Mouse (Mus musculus): ENCODE measurements around the gene Celf5.

The Celf5 gene

DNA sequence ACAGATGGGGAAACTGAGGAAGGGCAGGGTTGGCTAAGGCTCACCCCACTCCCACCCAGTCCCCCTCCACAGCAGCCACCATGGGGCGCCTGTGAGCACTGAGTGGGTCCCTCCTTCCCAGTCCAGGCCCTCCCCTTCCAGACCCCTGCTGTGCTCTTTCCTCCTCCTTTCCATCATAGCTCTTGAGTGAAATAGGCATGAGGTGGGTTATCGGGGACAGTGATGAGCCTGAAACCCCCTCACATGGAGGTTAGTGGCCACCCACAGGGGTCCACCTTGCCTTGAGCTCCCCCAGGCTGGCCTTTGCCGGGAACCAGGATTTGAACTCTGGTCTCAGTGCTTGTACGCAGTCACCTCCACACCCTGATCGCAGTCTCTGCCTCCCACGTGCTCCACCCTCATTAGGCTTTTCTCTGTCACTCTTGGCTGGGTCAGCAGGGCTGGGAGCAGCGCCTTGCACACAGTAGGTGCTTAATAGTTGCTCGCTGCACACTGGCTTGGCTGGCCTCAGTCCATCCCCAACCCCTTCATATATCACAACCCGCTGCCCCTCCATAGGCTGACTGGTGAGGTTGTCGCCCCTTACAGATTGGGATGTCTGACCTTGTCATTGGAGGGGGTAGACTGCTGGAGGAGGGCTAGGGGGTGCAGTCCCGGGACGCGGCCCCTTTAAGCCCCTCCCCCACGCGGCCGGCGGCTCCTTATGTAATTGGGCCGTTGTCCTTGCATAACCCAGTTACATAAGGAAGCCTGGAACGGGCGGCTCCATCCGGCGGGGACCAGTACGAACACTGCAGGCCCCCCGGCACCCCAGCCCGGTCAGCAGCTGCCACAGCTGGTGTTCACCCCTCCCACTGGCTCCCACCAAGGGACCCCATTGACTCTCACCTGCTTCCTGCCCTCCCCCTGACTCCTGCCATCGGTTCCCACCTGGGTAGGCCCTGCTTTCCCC lies 68.9 kb downstream of the Celf5 start:
- DNase-seq (ENCODE audit: low spot score in 2 of 2) = no peak

DNA sequence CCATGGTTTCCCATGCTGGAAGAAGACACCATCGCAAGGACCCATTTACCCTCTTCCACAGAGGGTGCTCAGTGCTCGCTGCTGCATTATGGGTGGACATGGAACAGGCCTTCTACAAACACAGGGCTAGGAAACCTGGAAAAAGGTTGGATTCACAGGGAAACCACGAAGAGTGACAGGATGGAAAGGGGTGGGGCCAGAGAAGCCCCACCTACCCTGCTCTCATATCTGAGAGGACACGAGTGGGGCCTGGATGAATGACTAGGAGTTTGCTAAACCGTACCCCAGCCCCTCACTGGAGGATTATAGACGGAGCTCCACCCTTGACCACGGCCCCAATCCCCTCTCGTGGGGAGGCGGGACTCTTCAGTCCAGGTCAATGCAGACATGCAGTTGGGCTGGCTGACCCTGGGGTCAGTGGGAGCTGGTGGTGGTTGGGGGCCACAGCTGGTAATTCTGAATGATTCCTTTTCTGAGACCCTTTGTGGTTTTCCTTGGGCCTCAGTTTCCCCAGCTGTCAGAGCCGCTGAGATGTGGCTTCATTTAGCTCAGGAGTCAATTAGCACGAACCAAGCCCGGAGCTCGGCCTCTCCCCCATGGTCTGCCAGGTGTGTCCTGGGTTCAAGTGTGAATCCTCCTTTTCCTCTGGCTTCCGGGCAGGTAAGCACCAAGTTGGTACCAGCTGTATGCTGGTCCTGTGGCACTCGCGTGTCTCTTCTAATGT lies 69.8 kb downstream of the Celf5 start:
- no peak for DNase-seq (ENCODE audit: low spot score in 2 of 2)

DNA sequence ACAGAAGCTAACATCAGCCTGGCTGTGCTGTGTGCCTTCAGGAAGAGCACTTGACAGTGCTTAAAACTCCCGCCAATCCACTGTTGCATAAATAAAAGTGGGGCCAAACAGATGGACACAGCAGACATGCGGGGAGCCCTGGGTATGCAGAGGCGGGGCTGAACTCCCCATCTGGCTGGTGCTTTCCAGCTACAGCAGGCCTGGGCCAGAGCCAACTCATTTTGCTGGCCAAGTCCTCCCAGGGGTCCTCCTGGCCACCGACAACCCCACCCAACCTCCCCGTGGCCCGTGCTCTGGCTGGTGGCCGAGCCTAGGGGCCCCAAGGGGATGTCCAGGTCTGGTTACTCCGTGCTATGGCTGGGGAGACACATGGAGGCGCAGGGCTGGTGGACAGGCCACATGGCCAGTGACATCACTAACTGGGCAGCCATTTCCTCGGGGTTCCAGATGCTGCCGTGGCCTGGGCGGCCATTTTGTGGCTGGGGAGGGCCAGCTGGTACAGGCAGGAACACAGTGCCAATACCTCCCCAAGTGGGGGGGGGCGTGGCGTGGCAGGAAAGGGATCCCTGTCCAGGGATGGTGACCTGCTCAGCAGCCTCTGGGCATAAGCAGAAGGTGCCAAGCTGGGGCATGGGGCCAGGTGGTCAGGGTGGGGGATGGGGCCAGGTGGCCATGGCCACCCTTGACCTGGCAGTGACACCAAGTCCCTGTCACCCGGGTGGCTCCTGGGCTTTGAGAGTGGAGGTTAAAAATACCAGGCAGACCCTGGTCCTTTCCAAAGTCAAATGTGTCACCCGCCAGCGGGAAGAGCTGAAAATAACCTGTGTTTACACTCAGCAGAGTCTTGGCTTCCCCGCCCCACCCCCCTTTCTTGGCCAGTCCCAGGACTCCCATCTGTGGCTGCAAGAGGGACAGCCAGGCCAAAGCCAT lies 70.8 kb downstream of the Celf5 start:
- no peak for DNase-seq (ENCODE audit: low spot score in 2 of 2)

DNA sequence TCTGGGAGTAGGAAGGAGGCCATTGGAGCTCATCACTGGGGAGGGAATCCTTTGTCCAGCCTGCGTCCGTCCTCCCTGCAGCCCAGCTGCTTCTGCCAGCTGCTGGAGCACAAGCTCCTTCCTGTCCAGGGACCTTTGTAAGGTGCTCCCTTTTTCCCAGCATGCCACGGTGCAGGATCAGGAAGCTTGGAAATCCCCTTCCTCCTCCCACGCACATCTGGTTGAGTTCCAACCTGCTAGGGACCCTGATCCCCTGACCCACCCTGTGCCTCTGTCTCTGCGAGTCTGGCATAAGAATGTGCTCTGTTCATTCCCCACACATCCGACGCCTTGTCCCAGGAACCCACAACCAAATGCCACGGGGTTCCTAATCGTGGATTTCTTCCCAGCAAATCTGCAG lies 71.5 kb downstream of the Celf5 start:
- DNase-seq (ENCODE audit: low spot score in 2 of 2) = no peak

DNA sequence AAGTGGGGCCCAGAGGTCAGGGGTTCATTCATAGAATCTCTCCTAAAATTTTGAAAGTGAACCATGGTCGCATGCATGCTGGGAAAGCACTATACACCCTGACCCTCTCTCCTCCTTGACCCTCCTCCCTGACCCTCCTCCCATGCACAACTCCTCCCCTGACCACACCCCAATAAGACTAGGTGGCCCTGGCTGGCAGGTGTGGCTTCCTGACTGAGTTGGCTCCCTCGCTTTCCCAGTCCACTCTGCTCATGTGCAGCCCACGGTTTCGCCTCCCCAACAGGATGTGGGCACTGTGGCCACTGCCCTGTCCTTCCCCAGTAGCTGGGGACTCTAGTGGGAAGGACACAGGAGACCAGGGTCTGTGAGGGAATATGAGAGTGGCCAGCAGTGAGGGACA lies 72.2 kb downstream of the Celf5 start:
- DNase-seq (ENCODE audit: low spot score in 2 of 2) = no peak

DNA sequence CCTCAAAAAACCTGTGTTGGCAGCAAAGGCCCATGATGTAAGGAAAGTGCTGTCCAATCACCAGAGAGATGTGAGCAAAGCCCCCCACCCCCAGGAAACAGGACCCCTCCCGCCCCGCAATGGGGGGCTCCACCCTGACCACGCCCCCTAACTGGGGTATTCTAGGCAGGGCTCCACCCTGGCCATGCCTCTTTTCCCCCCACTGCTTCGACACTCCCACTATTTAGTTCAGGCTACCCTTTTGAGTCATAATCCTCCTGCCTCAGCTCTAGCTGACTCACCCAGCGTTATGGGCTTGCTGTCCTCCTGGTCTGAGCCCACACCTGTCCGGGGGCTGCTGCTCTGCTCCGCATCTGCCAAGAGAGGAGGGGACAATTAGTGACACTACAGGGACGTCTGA lies 73.2 kb downstream of the Celf5 start:
- no peak for DNase-seq (ENCODE audit: low spot score in 2 of 2)

Data from thymus, postnatal 10 days (tissue).